Mouse (Mus musculus): ENCODE data around the gene Endou. TPM values are rescaled to one million over a fixed set of nuclear protein-coding genes. Genes with fewer than 3 reads are reported as not detected.
"Not testable (repeated sequence)": the region's sequence is repeated elsewhere in the genome, so short reads cannot be mapped to it uniquely, and the experiment has no call there.

Endou gene
- total RNA-seq, 2 experiments from 2014 or later: 0.49 to 0.60 TPM

- intact Hi-C loops (cut with DNase I; ENCODE audit: low total_unique reads): no loop called here
- DNase-seq: no peak
Observed at GRCm38 (mm10) chr15:97712546-97712945, 18.6 kb downstream of the Endou start.

- no peak for DNase-seq
- intact Hi-C loops (cut with DNase I; ENCODE audit: low total_unique reads): no loop called here
Observed at GRCm38 (mm10) chr15:97710906-97711305, 20.2 kb downstream of the Endou start.

- DNase-seq: peak; percentile 87
- intact Hi-C loops (cut with DNase I; ENCODE audit: low total_unique reads): no loop called here
Observed at GRCm38 (mm10) chr15:97705211-97706050, 25.7 kb downstream of the Endou start, which contains the start of gene Rpap3. Rpap3 (minus strand) TSS chr15:97705825.

GRCm38 (mm10) chr15:97696616-97697015, 34.5 kb downstream of the Endou start:
- no peak for DNase-seq
- intact Hi-C loops (cut with DNase I; ENCODE audit: low total_unique reads): loop anchor here (10.0 kb wide), 1 partner anchor 258 kb away; no protein-coding TSS in a partner anchor

- intact Hi-C loops (cut with DNase I; ENCODE audit: low total_unique reads): loop anchor here (10.0 kb wide), 1 partner anchor 261 kb away; no protein-coding TSS in a partner anchor
- no peak for DNase-seq
Observed at GRCm38 (mm10) chr15:97693411-97693810, 37.7 kb downstream of the Endou start.

GRCm38 (mm10) chr15:97684118-97684517, 47.0 kb downstream of the Endou start:
- DNase-seq: no peak
- intact Hi-C loops (cut with DNase I; ENCODE audit: low total_unique reads): no loop called here

GRCm38 (mm10) chr15:97682053-97682452, 49.1 kb downstream of the Endou start:
- no peak for DNase-seq
- intact Hi-C loops (cut with DNase I; ENCODE audit: low total_unique reads): no loop called here

GRCm38 (mm10) chr15:97679991-97680681, 51.0 kb downstream of the Endou start:
- DNase-seq: peak; percentile 25
- intact Hi-C loops (cut with DNase I; ENCODE audit: low total_unique reads): no loop called here

- DNase-seq: no peak
- intact Hi-C loops (cut with DNase I; ENCODE audit: low total_unique reads): no loop called here
Observed at GRCm38 (mm10) chr15:97677341-97677740, 53.8 kb downstream of the Endou start.

GRCm38 (mm10) chr15:97675927-97676326, 55.2 kb downstream of the Endou start:
- no peak for DNase-seq
- intact Hi-C loops (cut with DNase I; ENCODE audit: low total_unique reads): no loop called here

GRCm38 (mm10) chr15:97674423-97674822, 56.7 kb downstream of the Endou start:
- DNase-seq: no peak
- intact Hi-C loops (cut with DNase I; ENCODE audit: low total_unique reads): no loop called here

- DNase-seq: no peak
- intact Hi-C loops (cut with DNase I; ENCODE audit: low total_unique reads): no loop called here
Observed at GRCm38 (mm10) chr15:97673256-97674000, 57.7 kb downstream of the Endou start.

- DNase-seq: no peak
- intact Hi-C loops (cut with DNase I; ENCODE audit: low total_unique reads): no loop called here
Observed at GRCm38 (mm10) chr15:97672211-97672765, 58.9 kb downstream of the Endou start.

GRCm38 (mm10) chr15:97670554-97670953, 60.6 kb downstream of the Endou start:
- intact Hi-C loops (cut with DNase I; ENCODE audit: low total_unique reads): no loop called here
- DNase-seq: no peak

GRCm38 (mm10) chr15:97668158-97668877, 62.8 kb downstream of the Endou start:
- DNase-seq; intact Hi-C loops (cut with DNase I; ENCODE audit: low total_unique reads): not testable (repeated sequence)

- no peak for DNase-seq
- intact Hi-C loops (cut with DNase I; ENCODE audit: low total_unique reads): no loop called here
Observed at GRCm38 (mm10) chr15:97667437-97667836, 63.7 kb downstream of the Endou start.

- DNase-seq: no peak
- intact Hi-C loops (cut with DNase I; ENCODE audit: low total_unique reads): no loop called here
Observed at GRCm38 (mm10) chr15:97666457-97666770, 64.7 kb downstream of the Endou start.

GRCm38 (mm10) chr15:97665770-97666456, 65.2 kb downstream of the Endou start:
- intact Hi-C loops (cut with DNase I; ENCODE audit: low total_unique reads): no loop called here
- no peak for DNase-seq
